Mouse (Mus musculus) cerebellum, postnatal 10 days (tissue): ENCODE measurements around the gene Celf5.
A peak's percentile ranks its signal among the peaks of the same experiment; 100 is the strongest.

Experiments used
- DNase-seq, 2 experiments: peaks; one replicate each; pipeline ENCODE4 v3.0.0; 2021; ENCODE audit warnings: mixed read lengths in 2 of 2

Celf5 gene

DNA sequence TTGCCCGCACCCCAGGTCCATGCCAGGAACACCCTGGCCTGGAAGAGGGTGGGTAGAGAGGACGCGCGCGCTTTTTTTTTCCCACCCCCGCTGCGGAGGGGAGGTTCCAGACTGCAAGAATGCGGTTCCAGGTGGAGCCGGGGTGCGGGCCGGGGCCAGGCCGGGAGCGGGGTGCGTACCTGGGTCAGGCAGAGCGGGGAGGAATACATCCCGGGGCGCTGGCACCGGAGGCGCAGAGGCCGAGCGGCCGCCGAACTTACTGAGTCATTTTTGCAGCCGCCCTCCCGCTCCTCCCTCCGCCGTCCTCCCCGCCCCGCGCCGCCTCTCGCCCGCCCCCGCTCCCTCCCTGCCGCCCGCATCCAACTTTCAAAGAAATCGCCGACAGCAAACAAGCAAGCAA lies 55.6 kb downstream of the Celf5 start:
- peak; percentile 76 to 81 for DNase-seq

DNA sequence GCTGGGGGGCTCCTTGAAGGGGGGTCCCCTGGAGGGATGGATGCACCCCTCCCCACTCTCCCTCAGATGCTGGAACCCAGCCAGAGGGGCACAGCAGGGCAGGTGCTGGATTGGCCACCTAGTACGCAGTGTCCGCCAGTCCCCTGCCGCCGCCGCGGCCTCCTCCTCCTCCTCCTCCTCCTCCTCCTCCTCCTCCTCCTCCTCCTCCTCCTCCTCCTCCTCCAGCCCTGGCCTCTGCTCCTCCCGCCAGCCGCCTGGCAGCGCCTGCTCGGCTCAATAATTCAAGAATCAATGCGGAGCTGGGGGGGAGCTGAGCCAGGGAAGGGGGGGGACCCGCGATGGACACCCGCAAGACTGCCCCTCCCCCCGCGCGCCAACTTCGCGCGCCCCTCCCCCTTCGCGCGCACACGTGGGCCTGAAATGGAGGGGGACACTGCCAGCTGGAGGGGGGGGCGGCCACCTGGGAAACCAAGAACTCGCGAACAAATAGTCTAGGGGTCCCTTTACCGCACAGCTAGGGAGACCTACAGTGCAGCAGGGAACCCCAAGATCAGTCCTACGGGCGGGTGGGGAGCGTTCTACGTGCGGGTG lies 56.3 kb downstream of the Celf5 start:
- peak; percentile 82 to 84 for DNase-seq

DNA sequence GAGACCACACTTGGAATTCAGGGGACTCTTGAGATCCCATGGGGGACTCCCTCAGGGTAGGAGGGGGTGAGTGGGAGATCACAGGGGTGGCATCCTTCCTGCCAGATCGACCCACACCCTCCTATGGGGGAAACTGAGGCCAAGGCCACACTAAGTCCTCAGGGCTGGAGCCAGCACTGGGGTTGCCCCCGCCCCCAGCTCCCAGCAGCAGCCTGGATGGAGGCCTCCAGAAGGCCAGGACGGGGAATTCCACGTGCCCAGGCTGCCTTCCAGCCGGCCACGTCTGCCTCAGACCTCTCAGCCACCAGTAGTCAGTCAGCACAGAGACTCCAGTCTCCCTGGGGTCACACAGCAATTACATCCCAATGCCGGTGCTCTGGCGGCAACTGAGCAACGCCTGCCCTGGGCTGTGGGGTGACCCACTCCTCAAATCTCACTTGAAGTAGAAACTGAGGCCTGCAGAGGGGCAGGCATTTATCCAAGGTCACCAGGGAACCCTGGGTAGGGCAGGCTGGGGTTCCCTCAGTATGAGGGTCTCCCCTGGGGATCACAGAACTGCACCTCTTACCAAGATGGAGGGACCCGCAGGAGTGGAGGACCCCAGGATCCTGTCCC lies 57.2 kb downstream of the Celf5 start:
- DNase-seq: peak; percentile 72 to 76

DNA sequence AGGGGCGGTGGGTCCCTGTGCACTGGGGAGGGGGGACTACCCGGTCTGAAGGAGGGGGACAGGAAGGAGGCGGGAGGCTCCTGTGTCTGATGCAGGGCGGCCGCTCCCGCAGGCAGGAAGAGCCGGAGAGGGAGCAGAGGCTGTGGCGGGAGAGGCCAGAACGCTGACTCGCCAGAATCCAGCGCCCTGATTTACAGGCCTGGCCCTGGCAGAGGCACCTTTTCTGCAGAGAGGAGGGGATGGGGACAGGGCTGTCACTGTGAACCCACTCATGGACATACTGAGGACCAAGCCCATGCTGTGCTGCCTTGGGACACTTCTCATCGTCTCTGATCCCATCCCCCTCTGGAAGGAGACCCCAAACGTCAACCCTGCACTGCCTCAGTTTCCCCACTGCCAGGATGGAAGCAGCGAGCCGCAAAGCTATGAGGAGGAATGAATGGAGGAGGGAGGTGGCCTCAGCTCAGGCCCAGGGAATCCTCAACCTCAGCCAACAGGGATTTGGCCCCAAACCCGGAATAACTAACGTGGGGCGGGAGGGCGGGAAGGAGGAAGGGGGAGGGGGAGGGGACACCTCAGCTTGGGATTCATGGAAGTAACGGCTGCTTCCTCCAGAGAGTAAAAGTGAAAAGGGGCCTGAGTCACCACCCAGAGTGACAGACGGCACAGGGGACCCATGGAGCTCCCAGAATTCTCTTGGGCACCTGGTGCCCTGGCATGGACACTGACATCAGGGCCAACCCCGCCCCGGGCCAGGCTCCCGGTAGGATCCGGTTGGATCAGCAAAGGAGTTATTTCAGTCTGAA lies 58.1 kb downstream of the Celf5 start:
- DNase-seq: peak; percentile 83 to 85

DNA sequence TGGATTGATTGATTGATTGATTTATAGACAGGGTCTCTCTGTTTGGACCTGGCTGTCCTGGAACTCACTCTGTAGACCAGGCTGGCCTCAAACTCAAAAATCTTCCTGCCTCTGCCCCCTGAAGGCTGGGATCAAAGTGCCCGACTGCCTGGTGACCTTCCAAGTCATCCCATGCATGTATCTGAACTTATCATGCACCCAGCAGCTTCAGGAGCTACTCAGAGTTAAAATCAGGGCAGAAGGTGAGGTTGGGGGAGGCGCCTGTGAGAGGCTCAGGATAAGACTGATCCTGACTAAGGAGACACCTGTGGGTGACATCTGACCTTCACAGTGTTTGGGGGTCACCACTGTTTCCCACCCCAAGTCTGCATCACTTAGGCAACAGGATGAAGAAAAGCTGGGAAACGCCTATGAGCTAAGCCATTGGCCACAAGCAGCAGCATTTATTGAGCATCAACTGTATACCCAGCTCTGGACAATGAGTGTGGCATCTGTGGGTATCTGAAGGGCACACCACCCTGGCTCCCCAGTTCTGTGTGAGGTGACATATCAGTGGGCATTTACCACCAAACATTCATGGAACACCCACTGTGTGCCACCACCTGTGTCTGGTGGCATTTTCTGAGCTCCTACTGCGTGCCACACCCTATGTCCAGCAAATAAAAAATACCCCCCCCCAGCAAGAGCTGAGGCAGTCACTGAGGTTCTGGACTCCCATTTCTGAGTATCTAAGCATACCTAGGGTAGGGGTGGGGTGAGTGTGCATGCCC lies 58.8 kb downstream of the Celf5 start:
- peak in 1 of 2 experiments; percentile 12 for DNase-seq

DNA sequence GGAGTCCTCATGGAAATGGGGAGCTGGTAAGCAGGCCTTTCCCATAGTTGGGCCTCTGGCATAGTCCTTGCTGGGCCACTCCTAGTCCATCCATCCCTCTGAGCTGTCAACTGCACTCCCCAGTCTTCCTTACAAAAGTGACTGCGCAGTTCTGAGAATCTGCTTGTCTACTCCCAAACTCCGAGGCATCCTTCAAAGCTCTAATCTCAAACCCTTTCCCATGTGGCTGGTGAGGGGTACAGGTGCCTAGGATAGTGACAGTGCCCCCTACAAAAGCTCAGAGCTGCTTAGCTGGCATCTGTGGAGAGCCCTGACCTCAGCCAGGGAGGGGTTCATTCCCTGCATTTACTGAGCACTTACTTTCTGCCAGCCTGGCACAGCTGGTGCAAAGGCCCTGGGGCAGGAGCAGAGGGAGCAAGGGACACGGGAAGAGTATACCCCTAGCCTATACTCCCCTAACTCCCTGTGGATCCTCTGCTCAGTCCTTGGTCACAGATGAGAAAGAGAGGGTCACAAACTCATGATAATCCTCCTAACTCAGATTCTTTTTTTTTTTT lies 59.8 kb downstream of the Celf5 start:
- peak; percentile 27 to 31 for DNase-seq

DNA sequence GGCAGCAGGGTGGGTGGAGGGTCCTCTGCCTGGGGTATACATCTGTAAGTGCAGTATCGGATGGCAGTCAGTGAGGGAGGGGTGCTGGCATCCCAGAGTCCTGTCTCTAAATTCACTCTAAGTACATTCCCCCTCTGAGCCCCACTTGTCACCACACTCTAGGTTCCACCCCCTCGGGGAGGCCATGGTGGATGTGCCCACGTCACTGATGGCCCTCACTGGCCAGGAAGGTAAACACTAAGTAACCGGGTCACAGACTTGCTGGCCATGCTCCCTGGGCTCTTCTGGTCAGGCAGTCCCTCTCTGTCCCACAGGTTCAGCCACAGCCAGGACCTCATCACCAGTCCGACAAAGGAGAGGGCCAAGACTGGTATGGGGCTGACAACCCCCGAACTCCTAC lies 60.3 kb downstream of the Celf5 start:
- DNase-seq: peak; percentile 15 to 26

DNA sequence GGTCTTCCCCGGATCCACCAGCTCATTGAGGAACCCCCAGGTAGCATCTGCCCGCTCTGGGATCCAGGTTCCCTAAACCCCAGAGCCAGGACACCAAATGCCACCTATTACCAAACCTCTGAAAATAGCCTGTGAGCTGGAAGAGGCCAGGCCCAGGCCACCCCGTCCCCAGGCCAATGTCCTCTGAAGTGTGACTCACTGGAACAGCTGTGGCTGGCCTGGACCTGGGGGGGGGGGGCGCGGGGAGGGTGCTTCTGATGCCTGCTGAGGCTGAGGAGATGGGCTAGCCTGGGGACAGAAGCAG lies 60.8 kb downstream of the Celf5 start:
- DNase-seq: peak; percentile 13 to 29

DNA sequence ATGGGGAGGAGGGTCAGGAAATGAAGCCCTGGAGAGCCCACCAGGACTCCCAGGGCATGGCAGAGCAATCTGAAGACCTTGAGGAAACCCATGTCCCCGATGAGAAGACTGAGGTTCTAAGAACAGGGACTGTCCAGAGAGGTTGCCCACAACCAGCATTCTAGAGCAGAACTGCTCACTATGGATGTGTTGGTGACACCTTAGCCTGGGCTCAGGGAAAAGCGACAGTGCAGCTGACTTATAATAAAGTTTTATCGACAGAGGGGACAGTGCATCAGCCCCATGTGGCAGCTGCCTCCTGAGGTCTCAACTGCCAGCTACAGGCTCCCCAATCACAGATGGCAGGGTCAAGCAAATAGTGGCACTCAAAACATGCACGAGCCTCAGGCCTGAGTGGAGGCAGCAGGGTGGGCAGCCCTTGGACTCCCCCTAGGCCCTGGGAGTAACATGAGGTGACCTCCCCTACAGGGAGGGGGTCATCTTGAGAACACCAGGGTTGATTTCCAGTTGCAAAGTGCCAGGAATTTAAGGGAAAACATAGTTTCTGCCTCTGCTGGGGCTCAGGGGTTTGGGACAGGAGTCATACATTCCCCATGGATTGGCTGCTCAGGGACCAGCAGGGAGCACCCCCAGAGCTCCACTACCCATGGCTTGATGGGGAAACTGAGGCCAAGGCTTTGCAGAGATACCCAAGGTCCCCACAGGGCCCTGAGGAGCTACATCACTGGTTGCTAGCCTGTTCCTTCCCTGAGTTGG lies 61.3 kb downstream of the Celf5 start:
- DNase-seq: peak; percentile 25 to 27

DNA sequence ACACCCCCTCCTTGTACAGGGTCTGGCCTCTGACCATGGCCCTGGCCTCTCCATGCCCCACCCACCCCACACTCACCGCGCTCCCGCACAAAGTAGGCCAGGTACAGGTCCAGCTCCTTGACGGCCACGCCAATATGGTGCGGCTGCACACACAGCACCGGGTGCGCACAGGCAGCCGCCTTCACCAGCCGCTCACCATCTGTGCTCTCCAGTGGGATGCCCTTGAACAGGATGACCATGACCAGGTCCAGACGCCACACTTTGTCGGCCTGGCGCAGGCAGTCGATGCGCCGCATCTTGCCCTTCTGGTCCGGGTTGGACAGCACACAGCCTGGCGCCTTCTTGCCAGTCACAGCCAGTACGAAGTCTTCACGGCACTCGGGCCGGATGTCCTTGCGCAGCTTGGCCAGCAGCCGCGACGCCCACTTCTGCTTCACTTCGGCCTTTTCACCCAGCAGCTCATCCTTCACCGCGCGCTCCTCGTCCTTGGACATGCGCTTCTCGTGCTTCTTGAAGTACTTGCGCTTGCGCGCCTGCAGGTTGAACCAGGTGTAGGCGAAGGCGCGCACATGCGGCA lies 62.2 kb downstream of the Celf5 start:
- DNase-seq: peak; percentile 85 to 89

DNA sequence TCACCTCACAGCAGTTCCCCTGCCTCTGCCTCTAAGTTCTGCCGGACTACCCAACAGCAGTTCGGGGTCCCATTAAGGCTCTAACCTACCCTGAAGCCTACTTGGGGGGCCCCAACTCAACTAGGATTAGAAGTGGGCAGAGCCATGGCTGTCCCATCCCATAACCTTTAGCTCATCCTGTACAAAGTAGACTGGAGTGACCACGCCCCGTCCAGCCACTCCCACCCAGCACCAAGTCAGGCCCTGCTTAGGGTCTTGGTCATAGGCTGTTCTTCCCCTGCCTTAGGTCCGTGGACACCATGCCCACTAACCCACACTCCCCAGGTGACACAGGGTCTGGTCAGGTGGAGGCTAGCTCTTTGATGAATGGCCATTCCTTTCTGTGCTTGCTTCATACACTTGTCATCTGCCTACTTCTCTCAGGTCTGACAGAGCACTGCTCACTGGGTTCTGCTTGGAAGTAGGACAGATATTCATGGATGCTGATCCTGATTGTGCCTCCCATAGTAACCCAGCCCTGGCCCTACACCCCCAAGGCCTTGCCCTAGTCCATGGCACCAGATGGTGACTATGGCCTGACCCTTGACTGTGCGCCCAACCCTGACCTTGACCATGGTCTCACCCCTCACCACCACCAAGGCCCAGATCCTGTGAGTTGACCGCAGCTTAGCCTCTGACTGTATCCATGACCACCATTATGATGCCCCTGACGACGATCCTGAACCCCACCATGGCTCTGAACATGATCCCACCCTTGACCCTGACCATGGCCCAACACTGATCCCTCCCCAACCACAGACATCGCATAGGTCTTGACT lies 63.2 kb downstream of the Celf5 start:
- peak; percentile 22 to 40 for DNase-seq

DNA sequence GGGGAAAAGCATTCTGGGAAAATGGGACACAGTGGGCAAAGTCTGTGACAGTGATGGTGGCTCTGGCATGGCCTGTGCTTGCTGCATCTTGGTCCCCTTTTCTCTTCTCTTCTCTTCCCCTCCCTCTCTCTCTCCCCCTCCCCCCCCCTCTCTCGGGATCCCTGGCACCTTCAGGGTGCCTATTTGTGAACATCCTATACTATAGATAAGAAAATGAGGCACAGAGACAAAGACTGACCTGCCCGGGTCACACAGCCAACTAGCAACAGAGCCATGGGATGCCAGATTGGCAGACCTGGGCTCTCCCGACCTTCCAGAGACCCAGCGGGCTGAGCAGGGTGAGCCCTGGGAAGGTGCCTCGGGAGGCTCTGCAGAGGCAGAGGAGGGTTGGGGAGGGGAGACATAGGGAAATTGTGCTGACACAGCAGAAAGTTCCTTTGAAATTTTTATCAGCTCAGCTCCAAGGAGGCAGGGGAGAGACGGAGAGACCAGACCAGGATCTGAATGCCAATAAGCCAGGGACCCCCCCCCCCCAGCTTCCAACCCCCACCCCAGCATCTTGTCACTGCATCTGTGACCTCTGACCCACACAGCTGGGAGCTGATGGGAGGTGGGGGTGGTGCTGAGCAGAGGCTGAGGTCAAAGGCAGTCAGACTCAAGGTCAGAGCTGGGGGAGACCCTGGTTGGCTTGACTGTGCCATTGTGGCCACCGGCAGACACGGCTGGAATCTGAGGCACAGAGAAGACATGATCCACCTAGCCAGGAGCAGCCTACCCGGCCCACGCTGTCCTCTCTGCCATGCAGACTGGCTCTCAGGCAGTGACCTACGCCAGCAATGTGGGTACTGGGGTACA lies 64.1 kb downstream of the Celf5 start:
- DNase-seq: peak in 1 of 2 experiments; percentile 34

DNA sequence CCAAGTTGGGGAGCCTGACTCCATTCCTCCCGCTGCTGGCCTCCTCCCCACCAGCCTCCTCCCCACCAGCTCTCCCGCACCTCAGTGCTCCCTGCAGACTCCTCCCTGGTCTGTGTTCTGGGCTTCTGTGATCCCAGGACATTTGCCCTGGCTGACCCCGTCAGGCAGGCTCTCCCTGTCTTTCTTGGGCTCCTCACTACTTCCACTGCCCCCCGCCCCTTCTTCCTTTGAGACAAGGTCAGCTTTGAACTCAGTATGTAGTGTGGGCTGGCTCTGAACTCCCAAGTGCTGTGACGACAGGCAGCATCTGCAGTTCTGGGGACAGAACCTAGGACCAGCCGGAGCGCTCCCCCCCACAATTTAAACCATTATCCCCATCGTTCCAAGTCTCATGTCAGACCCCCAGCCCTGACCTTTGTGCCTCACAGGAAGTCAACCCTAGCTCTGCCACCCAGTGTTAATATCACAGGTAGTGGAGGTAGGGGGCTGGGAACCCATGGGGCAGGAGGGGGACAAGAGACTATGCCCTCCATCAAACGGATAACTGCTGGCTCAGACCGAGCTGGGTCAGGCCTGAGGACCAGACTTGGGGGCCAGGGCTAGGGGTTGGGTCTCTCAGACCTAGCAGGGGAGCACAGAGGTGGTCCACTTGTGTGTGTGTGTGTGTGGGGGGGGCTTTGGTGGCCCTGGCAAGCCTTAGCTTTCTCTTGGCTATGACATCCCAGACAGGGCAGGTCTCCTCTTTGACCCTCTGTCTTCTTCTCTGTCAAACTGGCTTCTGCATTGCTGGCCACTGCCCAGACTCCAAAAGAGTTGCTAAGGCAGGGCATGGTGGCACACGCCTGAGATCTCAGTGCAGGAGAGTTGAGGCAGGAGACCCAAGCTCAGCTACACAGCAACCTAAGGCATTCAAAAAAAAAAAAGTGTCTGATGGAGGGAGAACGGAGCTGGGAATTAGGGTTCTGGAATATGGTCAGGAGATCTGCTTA lies 65.0 kb downstream of the Celf5 start:
- DNase-seq: peak in 1 of 2 experiments; percentile 62

DNA sequence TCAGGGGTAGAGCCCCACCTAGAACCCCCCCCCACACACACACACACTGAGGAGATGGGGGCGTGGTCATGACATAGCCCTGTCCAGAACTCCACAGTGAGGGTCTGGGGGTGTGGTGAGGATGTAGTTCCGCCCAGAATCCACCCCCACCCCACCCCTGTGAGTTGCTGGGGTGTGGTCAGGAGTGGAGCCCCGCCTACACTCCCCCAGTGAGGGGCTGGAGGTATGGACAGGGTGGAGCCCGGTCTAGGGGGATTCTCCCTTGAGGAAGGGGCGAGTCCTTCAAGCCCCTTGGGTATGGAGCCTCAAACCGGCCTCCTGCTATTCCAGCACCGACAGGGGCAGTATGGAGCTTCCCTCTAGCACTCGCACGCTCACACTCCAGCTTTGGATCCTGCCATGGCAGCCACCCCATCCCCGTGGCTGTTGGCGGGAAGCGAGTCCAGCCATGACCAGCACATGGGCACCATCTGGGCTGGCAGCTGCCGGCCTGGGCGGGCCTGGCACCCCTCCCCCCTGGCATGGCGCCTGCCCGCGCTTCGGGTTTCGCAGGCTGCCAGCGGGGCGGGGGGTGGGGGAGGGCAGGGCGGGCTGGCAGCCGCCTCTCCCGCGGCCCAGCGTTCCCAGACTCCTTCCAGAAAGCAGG lies 65.8 kb downstream of the Celf5 start:
- DNase-seq: peak; percentile 98 to 99

DNA sequence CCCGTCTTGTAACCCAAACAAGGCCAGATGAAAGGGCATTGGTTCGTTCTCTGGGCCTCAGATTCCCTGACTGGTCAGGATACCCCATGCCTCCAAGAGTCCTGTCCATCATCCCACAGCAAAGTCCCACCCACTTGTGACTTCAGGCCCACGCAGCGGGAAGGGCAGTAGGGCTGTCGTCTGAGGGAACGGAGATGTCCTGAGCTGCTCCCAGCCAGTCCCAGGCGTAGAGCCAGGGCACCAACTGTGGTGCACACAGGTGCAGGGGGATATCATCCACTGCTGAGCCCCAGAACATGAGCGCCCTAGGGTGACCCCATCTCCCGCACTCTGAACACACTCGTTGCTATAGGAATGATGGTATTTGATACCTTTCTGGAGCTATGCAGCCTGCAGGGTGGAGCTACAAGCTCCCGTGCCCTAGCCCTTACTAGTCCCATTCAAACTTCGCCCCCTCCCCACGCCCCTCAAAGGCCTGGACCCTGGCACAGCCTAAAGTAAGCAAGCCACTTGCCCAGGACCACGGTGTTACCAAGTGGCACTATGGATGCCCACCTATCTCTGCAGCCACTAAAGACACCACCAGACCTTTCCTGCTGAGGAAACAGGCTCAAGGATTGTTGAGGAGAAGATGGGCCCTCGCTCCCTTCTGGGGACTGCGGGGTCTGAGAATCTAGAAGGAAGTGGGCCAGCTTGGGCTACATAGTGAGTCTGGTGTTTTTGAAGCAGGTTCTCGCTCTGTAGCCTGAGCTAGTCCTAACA lies 66.8 kb downstream of the Celf5 start:
- DNase-seq: peak; percentile 72 to 73

DNA sequence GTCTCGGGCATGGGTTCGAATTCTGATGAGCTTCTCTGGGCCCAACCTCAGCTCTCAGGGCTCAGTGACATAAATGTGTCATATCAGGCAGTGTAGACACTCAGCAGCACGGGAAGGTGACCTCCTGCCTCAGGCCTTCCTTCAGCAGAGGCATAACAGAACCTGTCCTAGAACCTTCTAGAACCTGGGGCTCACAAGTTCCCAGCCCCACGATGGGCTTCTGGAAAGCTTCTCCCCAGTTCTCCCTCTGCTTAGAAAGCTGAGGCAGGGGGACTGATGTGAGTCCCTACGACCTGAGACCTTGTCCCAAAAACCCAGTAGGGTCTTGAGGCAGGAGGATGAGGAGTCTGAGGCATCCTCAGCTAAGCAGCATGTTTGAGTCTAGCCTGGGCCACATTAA lies 67.4 kb downstream of the Celf5 start:
- no peak for DNase-seq

DNA sequence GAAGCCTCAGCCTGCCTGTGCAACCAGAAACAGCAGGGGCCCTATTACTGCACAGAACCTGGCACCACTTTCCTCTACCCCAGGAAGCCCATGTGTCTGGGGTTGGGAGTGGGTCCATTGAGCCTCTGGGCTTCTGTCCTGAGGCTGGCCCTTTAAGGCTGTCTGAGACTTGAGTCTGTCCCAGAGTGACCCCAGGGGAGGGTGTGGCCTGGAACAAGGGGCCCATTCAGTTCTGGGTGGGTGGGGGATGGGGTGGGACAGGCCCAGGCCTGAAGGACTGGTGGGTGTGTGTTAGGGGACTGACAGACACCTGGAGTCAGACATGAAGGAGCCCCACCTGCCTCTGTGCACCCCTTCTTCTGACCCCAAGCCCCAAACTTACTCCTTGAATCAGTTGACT lies 67.8 kb downstream of the Celf5 start:
- DNase-seq: peak in 1 of 2 experiments; percentile 74
